ENCODE assay signal across 18 mouse cellular contexts in genomic region chr5:64220776-64221175, GRCm38 (mm10).
"Had no signal": no experiment of that assay in that cellular context is flagged by ENCODE, and none has a peak within 500 bp of the region (broad histone marks: within the 10 kb centered on the region; RNA-seq: fewer than 3 reads in every experiment).

No protein-coding gene starts in this region.

- H3K27me3 ChIP-seq: lung, embryonic 15.5 days; megakaryocyte, embryonic 14.5 days; midbrain, embryonic 13.5 days; midbrain, embryonic 15.5 days; neural tube, embryonic 12.5 days; stomach, embryonic 15.5 days had no signal

- H3K9me3 ChIP-seq: lung, embryonic 15.5 days; midbrain, embryonic 13.5 days; midbrain, embryonic 15.5 days; neural tube, embryonic 12.5 days; stomach, embryonic 15.5 days had no signal

- H3K9ac ChIP-seq: liver, postnatal 0 days; lung, embryonic 15.5 days; midbrain, embryonic 13.5 days; midbrain, embryonic 15.5 days; neural tube, embryonic 12.5 days; stomach, embryonic 15.5 days had no signal

- H3K4me2 ChIP-seq: lung, embryonic 15.5 days; midbrain, embryonic 11.5 days; midbrain, embryonic 13.5 days; midbrain, embryonic 15.5 days; neural tube, embryonic 12.5 days; stomach, embryonic 15.5 days had no signal

- H3K36me3 ChIP-seq: lung, embryonic 15.5 days; midbrain, embryonic 13.5 days; midbrain, embryonic 15.5 days; neural tube, embryonic 12.5 days; stomach, embryonic 15.5 days had no signal

- H3K4me1 ChIP-seq: lung, embryonic 15.5 days; midbrain, embryonic 15.5 days had no signal

- ATAC-seq: liver, postnatal 0 days; lung, postnatal 0 days; midbrain, embryonic 13.5 days; midbrain, embryonic 15.5 days had no signal

- DNase-seq: liver, postnatal 0 days; lung, adult 2 months; lung, postnatal 14 days; lung, postnatal 36 days; right cerebral cortex, postnatal 14 days; thymus, adult 2 months; thymus, postnatal 14 days; thymus, postnatal 36 days had no signal

- H3K4me3 ChIP-seq: lung, embryonic 15.5 days; megakaryocyte, embryonic 14.5 days; midbrain, embryonic 13.5 days; midbrain, embryonic 15.5 days; neural tube, embryonic 12.5 days; stomach, embryonic 15.5 days had no signal

- H3K27ac ChIP-seq: macrophage; midbrain, embryonic 13.5 days; midbrain, embryonic 15.5 days; neural tube, embryonic 12.5 days; stomach, postnatal 0 days had no signal
